Mouse (Mus musculus) embryonic facial prominence, embryonic 10.5 days (tissue): ENCODE measurements at regions not wholly inside any gene's neighbourhood (a gene's known extent, or its start where the extent isn't known, plus 50 kb on each side); places are given as distances from the start of the nearest gene placed in this dataset.
A peak's percentile ranks its signal among the peaks of the same experiment; 100 is the strongest.

Experiments used
- DNase-seq: peaks from one replicate; pipeline ENCODE4 v3.0.0-alpha.2; 2017; ENCODE audit warnings: low spot score
- H3K27ac ChIP-seq: fragments of 300-500 bp; sonication (generic); replicated peaks from 2 replicates; pipeline ENCODE4 v1.5.1; 2016; ENCODE audit warnings: mild to moderate bottlenecking
- H3K27me3 ChIP-seq: fragments of 300-500 bp; sonication (generic); replicated peaks from 2 replicates; pipeline ENCODE4 v1.6.1; 2016; ENCODE audit warnings: low read depth, mild to moderate bottlenecking; ENCODE audit not compliant: poor library complexity, severe bottlenecking
- H3K36me3 ChIP-seq: fragments of 300-500 bp; sonication (generic); replicated peaks from 2 replicates; pipeline ENCODE4 v1.6.1; 2016; ENCODE audit warnings: mild to moderate bottlenecking, moderate library complexity
- H3K4me1 ChIP-seq: fragments of 300-500 bp; sonication (generic); 2 replicates; pipeline ENCODE4 v1.6.1; 2016
- H3K4me3 ChIP-seq: fragments of 300-500 bp; sonication (generic); 2 replicates; pipeline ENCODE4 v1.5.1; 2016; ENCODE audit warnings: mild to moderate bottlenecking, moderate library complexity
- H3K9me3 ChIP-seq: fragments of 300-500 bp; sonication (generic); 2 replicates; pipeline ENCODE4 v1.6.1; 2016; ENCODE audit warnings: mild to moderate bottlenecking
- WGBS: fragments of 180-500 bp; shearing (Covaris S2); methylation state at CpG from one replicate; pipeline ENCODE4 v1.1.7; 2016; 5-methylcytosine and 5-hydroxymethylcytosine counted together

DNA sequence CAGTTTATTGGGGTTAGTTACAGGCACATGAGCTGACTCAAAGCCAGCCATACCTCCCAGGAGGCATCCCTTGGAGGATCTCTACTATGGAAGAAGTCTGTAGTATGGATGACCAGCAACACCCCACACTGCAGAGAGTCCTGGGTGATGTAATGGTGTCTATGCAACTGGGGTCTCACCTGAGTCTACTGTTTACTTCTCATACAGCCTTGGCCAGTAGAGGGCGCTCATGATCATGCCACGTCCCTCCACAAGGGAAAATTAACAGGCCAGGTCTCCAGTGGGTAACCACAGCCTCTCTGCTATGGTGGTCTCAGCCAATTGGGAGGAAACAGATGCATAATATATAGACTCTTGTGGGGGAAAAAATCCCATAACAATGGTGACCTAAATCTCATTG, 111.7 kb downstream of the Cdh26 start:
- Histone ChIP-seq H3K36me3 (no peaks in the 10 kb centered on the region), H3K9me3 (no peaks in the 10 kb centered on the region), H3K4me3 (no peak overlapping the region), H3K27me3 (0 out of 2 replicates have a peak, but pooled peaks cover 3% of the 10 kb centered on the region), H3K27ac (no peak overlapping the region), H3K4me1 (no peaks in the 10 kb centered on the region)
- peak; percentile 43 for DNase-seq
- 19% methylated on average over 2 of the region's 2 CpGs for WGBS

DNA sequence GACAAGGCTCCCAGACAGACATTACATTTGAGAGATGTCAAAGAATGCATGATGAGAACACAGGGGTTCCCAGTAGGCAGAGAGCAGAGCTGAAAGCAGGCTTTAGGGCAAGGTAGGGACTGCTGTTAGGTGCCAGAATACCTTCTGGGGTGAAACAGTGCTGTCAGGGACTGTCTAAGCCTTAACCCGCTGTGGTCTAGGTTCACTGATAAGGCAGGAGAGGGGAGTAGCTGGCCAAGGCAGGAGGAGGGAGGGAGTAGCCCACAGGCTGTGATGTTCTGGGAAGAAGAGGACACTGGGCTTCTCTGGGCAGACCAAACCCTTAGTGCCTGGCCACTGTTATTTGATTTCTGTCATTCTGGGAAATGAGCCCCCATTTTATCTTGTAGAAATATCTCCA, 114.1 kb downstream of the Cdh26 start:
- Histone ChIP-seq H3K36me3 (no peaks in the 10 kb centered on the region), H3K9me3 (no peaks in the 10 kb centered on the region), H3K4me3 (no peak overlapping the region), H3K4me1 (no peaks in the 10 kb centered on the region), H3K27me3 (0 out of 2 replicates have a peak, but pooled peaks cover 3% of the 10 kb centered on the region), H3K27ac (no peak overlapping the region)
- 80% methylated on average over 1 of the region's 1 CpGs for WGBS
- DNase-seq = no peak

DNA sequence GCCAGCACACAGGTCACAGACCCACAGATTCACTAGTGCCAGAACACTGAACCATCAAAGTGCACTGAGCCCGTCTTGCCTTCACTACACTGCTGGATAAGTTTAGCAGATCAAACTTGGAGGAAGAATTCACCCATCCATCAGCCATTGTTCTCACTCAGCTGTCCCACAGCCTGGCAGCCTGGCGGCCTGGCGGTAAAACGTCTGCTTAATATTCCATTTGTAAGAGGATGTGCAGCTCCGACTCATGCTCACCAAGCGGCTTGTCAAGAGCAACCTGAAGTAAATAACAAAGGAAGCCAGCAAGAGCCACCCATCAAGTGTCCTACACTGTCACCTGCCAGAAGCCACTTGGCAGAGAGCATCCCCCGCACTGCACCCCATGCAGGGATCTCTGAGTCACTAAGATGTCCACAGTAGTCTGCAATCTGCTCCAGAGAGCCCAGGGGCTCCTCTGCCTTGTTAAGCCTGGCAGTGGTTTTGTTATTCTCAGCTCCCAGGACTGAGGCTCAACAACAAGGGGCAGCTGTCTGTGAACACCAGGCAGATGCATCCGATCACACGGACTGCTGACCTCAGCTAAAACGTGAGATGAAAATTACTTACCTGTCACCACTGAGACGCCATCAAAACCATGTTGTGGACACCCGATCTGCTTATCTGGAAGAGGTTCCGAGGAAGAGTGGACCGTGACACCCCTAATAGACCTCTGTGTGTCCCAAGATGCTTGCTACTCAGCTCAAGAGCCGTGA, 115.4 kb downstream of the Cdh26 start:
- H3K36me3 ChIP-seq = no peaks in the 10 kb centered on the region
- 0 out of 2 replicates have a peak, but pooled peaks cover 3% of the 10 kb centered on the region for H3K27me3 ChIP-seq
- H3K4me1 ChIP-seq = no peaks in the 10 kb centered on the region
- H3K9me3 ChIP-seq = no peaks in the 10 kb centered on the region
- 82% methylated on average over 15 of the region's 15 CpGs for WGBS
- H3K4me3 ChIP-seq = no peak overlapping the region
- no peak overlapping the region for H3K27ac ChIP-seq
- DNase-seq = no peak

DNA sequence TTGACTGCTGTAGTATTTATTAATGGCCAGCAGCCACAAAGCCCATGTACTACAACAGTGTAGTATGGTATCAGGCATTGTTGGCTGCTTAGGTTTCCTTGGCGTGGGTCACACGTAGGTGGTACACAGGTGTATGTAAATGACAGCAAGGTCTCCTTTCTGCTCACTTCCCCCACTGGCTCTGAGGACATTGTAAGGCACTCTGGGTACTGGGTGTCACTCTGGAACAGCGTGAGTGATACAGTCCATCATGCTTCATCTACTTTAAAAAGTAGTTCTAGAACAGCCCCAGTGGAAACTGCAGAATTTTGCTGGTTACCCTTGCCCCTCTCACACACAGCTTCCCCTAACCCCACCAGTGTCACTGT, 116.0 kb downstream of the Cdh26 start:
- no peak for DNase-seq
- no peak overlapping the region for H3K27ac ChIP-seq
- 94% methylated on average over 3 of the region's 3 CpGs for WGBS
- H3K36me3 ChIP-seq = no peaks in the 10 kb centered on the region
- H3K27me3 ChIP-seq = 0 out of 2 replicates have a peak, but pooled peaks cover 3% of the 10 kb centered on the region
- no peaks in the 10 kb centered on the region for H3K9me3 ChIP-seq
- H3K4me3 ChIP-seq = no peak overlapping the region
- H3K4me1 ChIP-seq = no peaks in the 10 kb centered on the region

DNA sequence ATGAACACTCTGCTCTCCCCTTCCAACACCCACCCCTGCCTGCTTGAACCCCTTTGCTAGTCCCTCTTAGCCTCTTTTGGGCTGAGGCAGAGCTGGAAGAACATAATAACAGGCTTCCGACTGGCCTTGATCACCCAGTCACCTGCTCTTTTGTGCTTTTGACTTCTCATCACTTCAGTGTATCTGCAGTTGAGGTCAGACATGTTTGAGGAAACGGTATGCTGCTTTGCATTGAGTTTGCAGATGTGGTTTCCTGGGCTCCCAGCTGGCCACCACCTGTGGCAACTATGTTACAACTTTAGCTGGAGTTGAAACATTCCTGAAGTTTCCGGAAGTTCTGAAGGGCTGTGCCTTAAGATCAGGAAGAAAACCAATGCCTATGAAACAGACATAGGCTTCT, 116.6 kb downstream of the Cdh26 start:
- no peak for DNase-seq
- Histone ChIP-seq H3K36me3 (no peaks in the 10 kb centered on the region), H3K4me1 (no peaks in the 10 kb centered on the region), H3K27ac (no peak overlapping the region), H3K4me3 (no peak overlapping the region), H3K9me3 (no peaks in the 10 kb centered on the region), H3K27me3 (0 out of 2 replicates have a peak, but pooled peaks cover 3% of the 10 kb centered on the region)
- 70% methylated on average over 3 of the region's 3 CpGs for WGBS

DNA sequence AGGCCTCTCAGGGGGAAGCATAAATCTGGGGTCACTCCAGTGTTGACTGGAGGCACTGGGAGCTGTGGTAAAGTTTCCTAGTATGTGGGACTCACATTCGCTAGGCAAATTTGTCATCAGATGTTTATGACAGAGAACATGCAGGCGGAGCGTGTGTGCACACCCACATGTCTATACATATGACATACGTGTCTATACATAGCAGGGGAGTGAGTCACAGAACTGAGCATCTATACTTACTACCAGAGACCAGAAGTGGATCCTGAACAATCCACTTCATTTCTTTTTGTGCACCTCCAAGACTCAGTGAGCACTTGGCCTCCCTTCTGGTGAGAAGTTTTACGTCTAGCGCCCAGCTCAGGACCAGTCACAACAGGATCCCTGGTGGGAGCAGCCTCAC, 118.6 kb downstream of the Cdh26 start:
- 92% methylated on average over 6 of the region's 6 CpGs for WGBS
- H3K36me3 ChIP-seq = no peaks in the 10 kb centered on the region
- no peaks in the 10 kb centered on the region for H3K9me3 ChIP-seq
- no peak overlapping the region for H3K27ac ChIP-seq
- no peaks in the 10 kb centered on the region for H3K4me1 ChIP-seq
- no peak overlapping the region for H3K4me3 ChIP-seq
- H3K27me3 ChIP-seq = 0 out of 2 replicates have a peak, but pooled peaks cover 3% of the 10 kb centered on the region
- no peak for DNase-seq

DNA sequence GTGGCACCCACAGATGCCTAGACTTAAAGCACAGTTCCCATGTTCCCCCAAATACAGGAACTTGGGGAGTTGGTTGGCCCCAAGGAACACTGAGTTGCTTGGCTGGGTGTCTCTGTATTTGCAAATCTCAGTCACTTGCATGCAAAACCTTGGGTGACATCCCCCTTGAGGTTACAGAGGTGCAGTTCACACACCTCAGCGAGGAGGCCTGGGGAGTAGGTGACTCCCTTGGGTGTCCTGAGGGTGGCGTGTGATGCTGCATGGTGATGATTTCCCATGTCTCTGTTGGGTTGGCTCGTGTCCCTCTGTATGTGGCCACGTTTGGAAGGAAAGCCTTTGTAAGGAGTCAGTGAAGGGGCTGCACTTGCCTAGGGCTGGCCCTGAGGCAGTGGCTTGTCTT, 123.4 kb downstream of the Cdh26 start:
- 78% methylated on average over 4 of the region's 4 CpGs for WGBS
- Histone ChIP-seq H3K4me1 (peaks cover 12% of the 10 kb centered on the region; the same call in 1 of the 2 replicates), H3K27me3 (0 out of 2 replicates have a peak, but pooled peaks cover 4% of the 10 kb centered on the region), H3K4me3 (no peak overlapping the region), H3K27ac (no peak overlapping the region), H3K36me3 (no peaks in the 10 kb centered on the region), H3K9me3 (no peaks in the 10 kb centered on the region)
- no peak for DNase-seq

DNA sequence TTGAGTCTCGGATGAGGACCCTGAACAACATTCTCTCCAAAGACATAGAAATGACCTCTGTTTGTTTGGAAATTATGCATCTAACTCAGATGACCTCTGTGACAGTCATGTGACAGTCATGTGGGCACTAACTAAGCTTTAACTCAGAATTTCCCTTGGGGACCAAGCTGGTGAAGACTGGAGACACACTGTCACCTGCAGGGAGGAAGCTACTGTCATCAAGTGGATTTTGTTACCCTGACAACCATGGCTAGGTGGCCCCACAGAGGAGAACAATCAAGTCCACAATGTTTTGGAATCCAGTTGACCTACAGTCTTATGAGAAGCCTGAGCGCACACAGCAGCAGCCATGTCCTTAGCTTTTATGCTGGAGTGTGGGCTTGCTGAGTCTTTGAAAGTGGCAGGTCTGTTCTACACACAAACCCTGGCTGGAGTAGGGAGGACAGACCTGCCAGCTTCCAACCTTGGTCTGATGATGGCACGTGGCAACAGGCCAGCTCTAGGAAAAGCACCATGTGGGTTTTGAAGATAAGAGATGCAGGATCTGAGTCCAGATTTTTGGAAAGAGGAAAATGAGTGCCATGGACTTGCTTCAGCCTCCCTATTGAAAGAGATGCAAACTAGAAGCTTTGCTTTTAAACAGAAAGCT, 125.5 kb downstream of the Cdh26 start:
- WGBS = 81% methylated on average over 3 of the region's 3 CpGs
- no peaks in the 10 kb centered on the region for H3K36me3 ChIP-seq
- DNase-seq = no peak

DNA sequence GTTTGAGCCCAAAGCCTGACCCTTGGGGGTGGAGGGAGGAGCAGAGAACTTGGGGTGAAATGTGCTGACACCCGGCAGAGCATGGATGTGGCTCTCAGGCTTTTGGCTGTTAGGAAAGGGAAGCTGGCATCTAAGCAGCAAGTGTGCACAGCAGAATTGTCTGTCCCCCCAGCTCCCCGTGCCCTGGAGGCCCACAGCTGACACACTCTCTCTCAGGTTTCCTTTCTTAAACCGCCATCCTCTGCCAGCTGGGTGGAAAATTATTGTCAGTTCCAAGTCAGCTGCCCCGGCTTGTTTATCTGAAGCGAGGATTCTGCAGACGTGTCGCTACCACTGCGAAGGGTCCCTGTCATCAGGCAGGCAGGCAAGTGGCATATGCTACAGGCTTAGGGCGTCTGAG, 127.6 kb downstream of the Cdh26 start:
- H3K27me3 ChIP-seq = 0 out of 2 replicates have a peak, but pooled peaks cover 4% of the 10 kb centered on the region
- H3K4me3 ChIP-seq = no peak overlapping the region
- H3K27ac ChIP-seq = no peak overlapping the region
- peaks cover 15% of the 10 kb centered on the region; the same call in 1 of the 2 replicates for H3K4me1 ChIP-seq
- DNase-seq = no peak
- H3K36me3 ChIP-seq = no peaks in the 10 kb centered on the region
- H3K9me3 ChIP-seq = no peaks in the 10 kb centered on the region
- 69% methylated on average over 9 of the region's 9 CpGs for WGBS

More for the DNA sequence above, 125.5 kb downstream of the Cdh26 start:
- Histone ChIP-seq H3K27ac (no peak overlapping the region), H3K9me3 (no peaks in the 10 kb centered on the region), H3K27me3 (0 out of 2 replicates have a peak, but pooled peaks cover 4% of the 10 kb centered on the region), H3K4me1 (peaks cover 12% of the 10 kb centered on the region; the same call in 1 of the 2 replicates), H3K4me3 (no peak overlapping the region)

DNA sequence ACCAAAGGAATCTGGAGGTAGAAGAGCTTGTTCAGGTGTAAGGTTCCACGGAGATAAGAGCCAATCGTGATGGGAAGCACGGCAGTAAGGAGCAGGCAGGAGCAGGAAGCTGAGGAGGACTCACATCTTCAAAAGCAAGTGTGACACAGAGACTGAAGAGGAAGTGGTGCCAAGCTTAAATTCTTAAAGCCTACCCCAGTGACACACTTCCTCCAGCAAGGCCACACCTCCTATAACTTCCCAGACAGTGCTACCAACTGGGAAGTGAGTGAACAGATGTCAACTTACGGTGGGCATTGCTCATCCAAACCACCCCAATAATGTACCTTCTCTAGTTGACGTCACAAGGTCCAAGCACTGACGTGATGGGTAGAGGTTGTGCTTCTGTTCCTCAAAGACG, 133.0 kb downstream of the Cdh26 start:
- Histone ChIP-seq H3K9me3 (no peaks in the 10 kb centered on the region), H3K4me1 (peaks cover 10% of the 10 kb centered on the region; the same call in 1 of the 2 replicates), H3K36me3 (no peaks in the 10 kb centered on the region), H3K4me3 (no peak overlapping the region), H3K27me3 (no peaks in the 10 kb centered on the region), H3K27ac (no peak overlapping the region)
- DNase-seq = no peak
- WGBS = 87% methylated on average over 7 of the region's 7 CpGs

DNA sequence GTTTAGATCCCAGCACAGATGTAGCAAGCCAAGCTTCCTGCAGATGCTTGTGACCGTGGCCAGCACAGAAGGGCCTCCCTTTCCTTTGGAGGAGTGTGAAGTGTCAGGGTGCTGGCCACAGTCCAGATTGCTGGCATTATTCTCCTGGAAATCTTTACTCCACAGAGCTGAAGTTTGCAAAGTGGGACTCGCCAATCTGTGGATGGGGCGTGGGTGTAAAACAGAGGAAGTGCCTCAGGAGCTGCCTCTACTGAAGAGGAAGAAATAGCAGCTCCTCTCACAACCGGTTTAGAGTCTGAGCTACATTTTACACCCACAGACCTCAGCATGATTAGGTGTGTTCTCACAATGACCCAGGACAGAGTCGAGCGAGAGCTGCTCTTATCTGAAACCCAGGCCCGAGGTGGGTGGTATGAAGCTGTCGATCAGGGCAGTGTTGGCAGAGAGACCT, 135.1 kb downstream of the Cdh26 start:
- Histone ChIP-seq H3K4me1 (peaks cover 13% of the 10 kb centered on the region; the same call in 1 of the 2 replicates), H3K4me3 (no peak overlapping the region), H3K27me3 (no peaks in the 10 kb centered on the region), H3K27ac (no peak overlapping the region), H3K9me3 (no peaks in the 10 kb centered on the region), H3K36me3 (no peaks in the 10 kb centered on the region)
- no peak for DNase-seq
- 87% methylated on average over 8 of the region's 8 CpGs for WGBS

DNA sequence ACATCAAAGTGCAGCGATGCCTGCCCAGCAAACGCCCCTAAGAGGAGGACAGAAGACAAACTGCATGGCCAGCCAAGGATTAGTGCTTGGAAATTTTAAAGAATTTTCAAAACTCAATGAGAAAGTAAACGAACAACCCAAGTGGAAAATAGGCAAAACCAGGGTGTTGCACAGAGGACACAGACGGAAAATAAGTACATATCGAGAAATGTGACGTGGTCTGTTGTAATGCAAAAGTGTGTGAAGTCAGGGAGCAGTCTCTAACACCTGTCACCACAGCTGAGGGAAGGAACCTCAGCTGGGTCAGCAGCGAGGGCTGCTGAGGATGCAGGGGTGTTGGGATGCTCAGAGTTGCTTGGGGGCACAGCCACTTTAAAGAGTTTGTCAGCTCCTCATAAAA, 137.2 kb downstream of the Cdh26 start:
- H3K27me3 ChIP-seq = no peaks in the 10 kb centered on the region
- WGBS = 85% methylated on average over 7 of the region's 7 CpGs
- H3K4me1 ChIP-seq = peaks cover 10% of the 10 kb centered on the region; the same call in 1 of the 2 replicates
- no peak overlapping the region for H3K4me3 ChIP-seq
- no peak for DNase-seq
- H3K27ac ChIP-seq = no peak overlapping the region
- H3K9me3 ChIP-seq = no peaks in the 10 kb centered on the region
- H3K36me3 ChIP-seq = no peaks in the 10 kb centered on the region

DNA sequence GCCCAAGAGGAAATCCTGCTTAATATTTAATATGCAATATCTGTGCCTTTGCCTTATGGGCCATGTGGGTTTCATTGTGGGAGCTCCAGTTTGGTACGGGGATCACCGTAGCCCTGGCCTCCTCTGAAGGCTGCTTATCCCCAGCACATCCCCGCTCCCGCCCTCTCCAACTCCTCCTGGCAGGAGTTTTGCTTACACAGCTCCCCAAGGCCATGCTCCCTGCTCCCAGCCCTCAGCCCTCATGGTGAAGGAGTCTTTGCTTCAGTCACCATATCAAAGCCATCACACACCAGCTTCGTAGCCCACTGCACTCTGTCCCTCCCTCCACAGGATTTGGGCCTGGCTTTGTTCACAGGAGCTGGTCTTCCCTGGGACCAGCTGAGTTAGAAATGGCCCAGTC, 142.0 kb downstream of the Cdh26 start:
- Histone ChIP-seq H3K9me3 (no peaks in the 10 kb centered on the region), H3K27ac (no peak overlapping the region), H3K4me3 (no peak overlapping the region), H3K36me3 (no peaks in the 10 kb centered on the region), H3K4me1 (peaks cover 8% of the 10 kb centered on the region; the same call in 1 of the 2 replicates), H3K27me3 (no peaks in the 10 kb centered on the region)
- DNase-seq = no peak
- 79% methylated on average over 5 of the region's 5 CpGs for WGBS
